Mouse (Mus musculus): ENCODE measurements around the gene Ppp1r13b. TPM values are rescaled to one million over a fixed set of nuclear protein-coding genes. Genes with fewer than 3 reads are reported as not detected.

Gene Ppp1r13b
- polyA plus RNA-seq, 2 experiments = 2.8 to 2.9 TPM

DNA sequence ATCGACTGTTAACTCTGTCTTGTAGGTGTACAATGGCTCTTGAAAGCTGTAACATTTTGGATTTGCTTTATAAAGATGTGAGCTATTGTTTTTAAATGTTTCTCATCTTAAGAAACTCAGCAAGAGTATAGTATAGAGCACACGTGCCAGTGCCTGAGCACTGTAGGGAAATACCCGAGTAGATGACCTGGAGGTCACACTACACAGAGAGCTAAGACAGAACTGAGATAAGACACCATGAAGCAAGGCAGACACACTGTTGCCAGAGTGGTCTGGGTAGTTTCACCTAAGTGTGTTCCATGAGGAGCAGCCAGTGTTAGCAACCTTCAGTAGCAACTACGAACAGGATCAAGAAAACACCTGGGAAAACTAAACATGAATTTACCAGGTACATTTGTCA lies 25.1 kb downstream of the Ppp1r13b start:
- H3K4me1 ChIP-seq (replicated peaks; ENCODE audit: control insufficient read depth in 2 of 2, insufficient read depth in 2 of 2, low read length in 1 of 2) = peaks cover 3 to 8% of the 10 kb centered on the region in 2 experiments; a peak in 2 of 4 replicates
- ATAC-seq (ENCODE audit: insufficient read depth) = no peak
- no peak overlapping the region for H3K4me2 ChIP-seq (ENCODE audit: low read depth)
- no peaks in the 10 kb centered on the region for H3K9me3 ChIP-seq (ENCODE audit: control insufficient read depth, low read length)
- H3K27ac ChIP-seq = no peak overlapping the region
- H3K4me3 ChIP-seq (ENCODE audit: insufficient read depth in 1 of 2, low read depth in 2 of 2, low read length in 2 of 2) = no peak overlapping the region
- no peaks in the 10 kb centered on the region for H3K36me3 ChIP-seq (replicated peaks; ENCODE audit: control insufficient read depth, insufficient read depth, low read depth)
- H3K27me3 ChIP-seq (ENCODE audit: control insufficient read depth, insufficient read depth, low read length) = no peaks in the 10 kb centered on the region
- WGBS (ENCODE audit: insufficient replicate concordance) = 37% methylated on average over 4 of the region's 4 CpGs
- H3K9ac ChIP-seq (replicated peaks) = no peak overlapping the region
- TF ChIP-seq EP300 (IDR thresholded peaks at IDR 0.05; ENCODE audit: low read depth) (no peak), CTCF (IDR thresholded peaks at IDR 0.05; ENCODE audit: low read depth) (no peak)
- DNase-seq (ENCODE audit: low read depth in 3 of 3, low spot score in 3 of 3) = no peak

- WGBS (ENCODE audit: insufficient replicate concordance) = 41% methylated on average over 3 of the region's 3 CpGs
- H3K27ac ChIP-seq = no peak overlapping the region
- no peak overlapping the region for H3K9ac ChIP-seq (replicated peaks)
- TF ChIP-seq EP300 (IDR thresholded peaks at IDR 0.05; ENCODE audit: low read depth) (no peak), CTCF (IDR thresholded peaks at IDR 0.05; ENCODE audit: low read depth) (no peak)
- H3K4me1 ChIP-seq (replicated peaks; ENCODE audit: control insufficient read depth in 2 of 2, insufficient read depth in 2 of 2, low read length in 1 of 2) = peaks cover 3 to 8% of the 10 kb centered on the region in 2 experiments; a peak in 2 of 4 replicates
- no peaks in the 10 kb centered on the region for H3K9me3 ChIP-seq (ENCODE audit: control insufficient read depth, low read length)
- H3K4me3 ChIP-seq (ENCODE audit: insufficient read depth in 1 of 2, low read depth in 2 of 2, low read length in 2 of 2) = no peak overlapping the region
- DNase-seq (ENCODE audit: low read depth in 3 of 3, low spot score in 3 of 3) (no peak), ATAC-seq (ENCODE audit: insufficient read depth) (no peak)
- no peaks in the 10 kb centered on the region for H3K27me3 ChIP-seq (ENCODE audit: control insufficient read depth, insufficient read depth, low read length)
- no peak overlapping the region for H3K4me2 ChIP-seq (ENCODE audit: low read depth)
- H3K36me3 ChIP-seq (replicated peaks; ENCODE audit: control insufficient read depth, insufficient read depth, low read depth) = no peaks in the 10 kb centered on the region
Measured at GRCm38 (mm10) chr12:111882022-111882421, 25.9 kb downstream of the Ppp1r13b start.

- no peak overlapping the region for H3K4me3 ChIP-seq (ENCODE audit: insufficient read depth in 1 of 2, low read depth in 2 of 2, low read length in 2 of 2)
- H3K4me1 ChIP-seq (replicated peaks; ENCODE audit: control insufficient read depth in 2 of 2, insufficient read depth in 2 of 2, low read length in 1 of 2) = peaks cover 3 to 10% of the 10 kb centered on the region in 2 experiments; a peak in 2 of 4 replicates
- H3K27ac ChIP-seq = no peak overlapping the region
- ATAC-seq (ENCODE audit: insufficient read depth) (peak; percentile 63; the same call in 1 of the 2 replicates), DNase-seq (ENCODE audit: low read depth in 3 of 3, low spot score in 3 of 3) (peak; percentile 60 to 63 (median 61))
- no peak overlapping the region for H3K9ac ChIP-seq (replicated peaks)
- no peaks in the 10 kb centered on the region for H3K27me3 ChIP-seq (ENCODE audit: control insufficient read depth, insufficient read depth, low read length)
- H3K4me2 ChIP-seq (ENCODE audit: low read depth) = no peak overlapping the region
- WGBS (ENCODE audit: insufficient replicate concordance) = 8% methylated on average over 3 of the region's 3 CpGs
- TF ChIP-seq EP300 (IDR thresholded peaks at IDR 0.05; ENCODE audit: low read depth) (no peak), CTCF (IDR thresholded peaks at IDR 0.05; ENCODE audit: low read depth) (peak; percentile 92)
- H3K9me3 ChIP-seq (ENCODE audit: control insufficient read depth, low read length) = no peaks in the 10 kb centered on the region
- no peaks in the 10 kb centered on the region for H3K36me3 ChIP-seq (replicated peaks; ENCODE audit: control insufficient read depth, insufficient read depth, low read depth)
Measured at GRCm38 (mm10) chr12:111878213-111878612, 29.7 kb downstream of the Ppp1r13b start.

GRCm38 (mm10) chr12:111875499-111875898 lies 32.4 kb downstream of the Ppp1r13b start:
- Histone ChIP-seq H3K4me1 (replicated peaks; ENCODE audit: control insufficient read depth in 2 of 2, insufficient read depth in 2 of 2, low read length in 1 of 2) (peaks cover 0 to 2% of the 10 kb centered on the region in 2 experiments; a peak in 1 of 4 replicates), H3K27me3 (ENCODE audit: control insufficient read depth, insufficient read depth, low read length) (no peaks in the 10 kb centered on the region), H3K4me2 (ENCODE audit: low read depth) (no peak overlapping the region), H3K4me3 (ENCODE audit: insufficient read depth in 1 of 2, low read depth in 2 of 2, low read length in 2 of 2) (no peak overlapping the region), H3K9ac (replicated peaks) (no peak overlapping the region), H3K27ac (no peak overlapping the region), H3K36me3 (replicated peaks; ENCODE audit: control insufficient read depth, insufficient read depth, low read depth) (no peaks in the 10 kb centered on the region), H3K9me3 (ENCODE audit: control insufficient read depth, low read length) (no peaks in the 10 kb centered on the region)
- DNase-seq (ENCODE audit: low read depth in 3 of 3, low spot score in 3 of 3) = no peak
- ATAC-seq (ENCODE audit: insufficient read depth) = no peak
- TF ChIP-seq CTCF (IDR thresholded peaks at IDR 0.05; ENCODE audit: low read depth) (no peak), EP300 (IDR thresholded peaks at IDR 0.05; ENCODE audit: low read depth) (no peak)
- WGBS (ENCODE audit: insufficient replicate concordance) = 72% methylated on average over 3 of the region's 3 CpGs

DNA sequence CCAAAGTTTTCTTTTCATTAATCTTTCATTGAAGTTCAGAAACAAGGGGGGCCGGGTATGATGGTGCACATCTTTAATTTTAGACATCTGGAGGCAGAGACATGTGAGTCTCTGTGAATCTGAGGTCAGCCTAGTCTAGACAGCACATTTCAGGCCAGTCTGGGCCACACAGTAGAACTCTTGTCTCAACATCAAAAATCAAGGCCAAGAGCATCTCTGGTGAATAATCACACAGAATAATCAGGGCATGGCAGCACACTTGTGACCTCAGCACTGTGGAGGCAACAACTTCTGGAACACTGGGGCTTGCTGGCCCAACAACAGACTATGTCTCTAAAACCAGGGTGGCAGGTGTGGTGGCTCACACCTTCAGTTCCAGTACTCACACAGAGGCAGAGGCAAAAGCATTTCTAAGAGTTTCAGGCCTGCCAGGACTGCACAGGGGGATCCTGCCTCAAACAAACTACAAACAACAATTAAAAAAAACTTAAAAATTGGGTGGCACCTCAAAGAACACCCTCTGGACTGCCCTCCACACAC lies 33.2 kb downstream of the Ppp1r13b start:
- Histone ChIP-seq H3K4me3 (ENCODE audit: insufficient read depth in 1 of 2, low read depth in 2 of 2, low read length in 2 of 2) (no peak overlapping the region), H3K27me3 (ENCODE audit: control insufficient read depth, insufficient read depth, low read length) (no peaks in the 10 kb centered on the region), H3K4me1 (replicated peaks; ENCODE audit: control insufficient read depth in 2 of 2, insufficient read depth in 2 of 2, low read length in 1 of 2) (peaks cover 0 to 2% of the 10 kb centered on the region in 2 experiments; a peak in 1 of 4 replicates), H3K36me3 (replicated peaks; ENCODE audit: control insufficient read depth, insufficient read depth, low read depth) (no peaks in the 10 kb centered on the region), H3K9me3 (ENCODE audit: control insufficient read depth, low read length) (no peaks in the 10 kb centered on the region), H3K9ac (replicated peaks) (no peak overlapping the region), H3K4me2 (ENCODE audit: low read depth) (no peak overlapping the region), H3K27ac (no peak overlapping the region)
- no peak for ATAC-seq (ENCODE audit: insufficient read depth)
- no peak for DNase-seq (ENCODE audit: low read depth in 3 of 3, low spot score in 3 of 3)
- 61% methylated on average over 1 of the region's 1 CpGs for WGBS (ENCODE audit: insufficient replicate concordance)
- TF ChIP-seq EP300 (IDR thresholded peaks at IDR 0.05; ENCODE audit: low read depth) (no peak), CTCF (IDR thresholded peaks at IDR 0.05; ENCODE audit: low read depth) (no peak)

Measured in liver, embryonic 14.5 days (tissue).